Mouse (Mus musculus): ENCODE measurements around the gene Zfp408. TPM values are rescaled to one million over a fixed set of nuclear protein-coding genes. Genes with fewer than 3 reads are reported as not detected.

The Zfp408 gene
- polyA plus RNA-seq, 1 experiment from 2014 or later: 5.6 TPM

DNA sequence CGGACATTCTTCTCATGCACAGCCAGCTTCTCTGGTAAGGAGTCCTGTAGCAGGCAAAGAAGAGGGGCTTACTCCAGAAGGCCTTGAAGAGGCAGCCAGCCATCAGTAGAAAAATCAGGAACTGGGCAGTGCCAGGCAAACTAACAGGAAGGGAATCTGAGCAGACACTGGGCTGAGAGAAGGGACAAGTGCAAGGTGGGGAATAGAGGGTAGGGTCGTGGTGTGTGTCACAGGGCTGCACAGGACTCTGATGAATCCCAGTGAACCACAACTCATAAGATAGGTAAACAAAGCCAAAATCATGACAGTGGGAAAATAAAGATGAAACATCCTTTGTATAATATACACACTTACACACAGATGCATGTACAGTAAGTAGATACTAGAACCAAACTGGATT, 26.8 kb upstream of the Zfp408 start:
- no peak for ATAC-seq (ENCODE audit: insufficient read depth, low FRiP score, low TSS enrichment)
- no peak overlapping the region for H3K27ac ChIP-seq (ENCODE audit: low read depth, low read length)
- H3K9ac ChIP-seq (ENCODE audit: low read length): no peak overlapping the region
- no peaks in the 10 kb centered on the region for H3K9me3 ChIP-seq (ENCODE audit: control insufficient read depth, low read length)
- 82% methylated on average over 2 of the region's 2 CpGs for WGBS
- H3K27me3 ChIP-seq (ENCODE audit: control insufficient read depth, insufficient read depth, low read length): no peaks in the 10 kb centered on the region
- H3K4me2 ChIP-seq (ENCODE audit: low read depth): no peak overlapping the region
- peaks cover 11% of the 10 kb centered on the region for H3K36me3 ChIP-seq (ENCODE audit: control insufficient read depth, insufficient read depth, low read length)
- H3K4me3 ChIP-seq (ENCODE audit: low read depth, low read length): no peak overlapping the region
- DNase-seq (ENCODE audit: low spot score): no peak
- H3K4me1 ChIP-seq (ENCODE audit: control insufficient read depth, insufficient read depth, low read length): no peaks in the 10 kb centered on the region

DNA sequence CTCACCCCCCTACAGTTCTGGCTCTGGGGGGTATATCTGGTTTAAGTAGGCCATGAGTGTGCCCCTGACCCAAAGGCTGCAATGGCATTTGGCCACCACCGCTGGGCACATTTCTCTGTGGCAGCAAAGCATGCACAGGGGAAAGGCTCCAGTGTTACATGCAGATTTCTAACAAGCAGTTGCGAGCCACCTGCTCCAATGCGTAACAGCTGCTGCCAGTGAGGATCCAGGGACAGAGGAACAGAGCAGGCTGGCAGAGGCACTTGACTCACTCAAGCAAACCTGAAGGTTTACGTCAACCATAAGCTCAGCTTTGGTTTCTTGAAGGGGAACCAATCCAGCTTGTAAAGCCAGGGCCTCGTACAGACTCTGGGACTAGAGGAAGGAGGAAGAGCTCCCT, 25.3 kb upstream of the Zfp408 start:
- H3K9ac ChIP-seq (ENCODE audit: low read length): no peak overlapping the region
- H3K4me3 ChIP-seq (ENCODE audit: low read depth, low read length): no peak overlapping the region
- no peaks in the 10 kb centered on the region for H3K9me3 ChIP-seq (ENCODE audit: control insufficient read depth, low read length)
- no peaks in the 10 kb centered on the region for H3K4me1 ChIP-seq (ENCODE audit: control insufficient read depth, insufficient read depth, low read length)
- 95% methylated on average over 5 of the region's 5 CpGs for WGBS
- no peak overlapping the region for H3K27ac ChIP-seq (ENCODE audit: low read depth, low read length)
- H3K27me3 ChIP-seq (ENCODE audit: control insufficient read depth, insufficient read depth, low read length): no peaks in the 10 kb centered on the region
- H3K4me2 ChIP-seq (ENCODE audit: low read depth): no peak overlapping the region
- ATAC-seq (ENCODE audit: insufficient read depth, low FRiP score, low TSS enrichment) (no peak), DNase-seq (ENCODE audit: low spot score) (no peak)
- peaks cover 12% of the 10 kb centered on the region for H3K36me3 ChIP-seq (ENCODE audit: control insufficient read depth, insufficient read depth, low read length)

DNA sequence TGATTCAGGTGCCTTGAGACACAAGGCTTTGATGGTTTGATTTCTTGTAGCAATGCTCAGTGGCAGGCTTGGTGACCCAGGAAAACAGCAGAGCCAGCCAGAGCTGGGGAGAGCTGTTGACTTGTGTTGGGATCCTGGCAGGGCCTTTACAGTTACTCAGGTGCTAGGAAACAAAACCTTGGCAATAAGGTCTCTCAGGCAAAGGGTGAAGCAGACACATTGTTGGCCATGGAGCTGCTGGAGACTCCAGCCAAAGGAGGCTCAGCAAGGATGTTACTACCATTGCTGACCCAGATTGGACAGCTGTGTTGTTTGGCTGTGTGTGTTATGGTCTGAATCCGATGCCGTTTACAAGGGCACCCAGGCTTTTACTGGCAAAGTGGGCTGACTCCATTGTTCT, 24.0 kb upstream of the Zfp408 start:
- DNase-seq (ENCODE audit: low spot score) (no peak), ATAC-seq (ENCODE audit: insufficient read depth, low FRiP score, low TSS enrichment) (no peak)
- no peaks in the 10 kb centered on the region for H3K4me1 ChIP-seq (ENCODE audit: control insufficient read depth, insufficient read depth, low read length)
- no peak overlapping the region for H3K4me3 ChIP-seq (ENCODE audit: low read depth, low read length)
- H3K36me3 ChIP-seq (ENCODE audit: control insufficient read depth, insufficient read depth, low read length): peaks cover 12% of the 10 kb centered on the region
- H3K27me3 ChIP-seq (ENCODE audit: control insufficient read depth, insufficient read depth, low read length): no peaks in the 10 kb centered on the region
- no peaks in the 10 kb centered on the region for H3K9me3 ChIP-seq (ENCODE audit: control insufficient read depth, low read length)
- no peak overlapping the region for H3K27ac ChIP-seq (ENCODE audit: low read depth, low read length)
- 69% methylated on average over 2 of the region's 2 CpGs for WGBS
- no peak overlapping the region for H3K9ac ChIP-seq (ENCODE audit: low read length)
- H3K4me2 ChIP-seq (ENCODE audit: low read depth): no peak overlapping the region

DNA sequence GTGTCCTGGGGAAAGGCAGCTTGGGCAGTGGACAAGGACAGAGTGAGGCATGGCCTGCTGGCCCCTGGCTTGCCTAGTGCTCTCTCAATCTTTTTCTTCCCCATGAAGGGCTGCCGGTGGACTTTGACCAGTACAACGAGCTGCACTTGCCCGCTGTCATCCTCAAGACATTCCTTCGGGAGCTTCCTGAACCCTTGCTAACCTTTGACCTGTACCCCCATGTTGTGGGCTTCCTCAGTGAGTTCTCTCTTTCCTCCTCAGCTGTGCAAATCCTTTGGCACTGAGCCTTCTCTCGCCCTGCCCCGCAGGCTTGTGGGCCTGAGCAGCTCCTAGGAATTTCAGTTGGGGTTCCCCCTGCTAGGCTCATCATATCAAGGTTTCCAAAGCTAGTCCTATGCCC, 20.4 kb upstream of the Zfp408 start:
- Histone ChIP-seq H3K4me2 (ENCODE audit: low read depth) (no peak overlapping the region), H3K9ac (ENCODE audit: low read length) (no peak overlapping the region), H3K27me3 (ENCODE audit: control insufficient read depth, insufficient read depth, low read length) (no peaks in the 10 kb centered on the region), H3K4me3 (ENCODE audit: low read depth, low read length) (no peak overlapping the region), H3K36me3 (ENCODE audit: control insufficient read depth, insufficient read depth, low read length) (peaks cover 11% of the 10 kb centered on the region), H3K9me3 (ENCODE audit: control insufficient read depth, low read length) (no peaks in the 10 kb centered on the region), H3K27ac (ENCODE audit: low read depth, low read length) (no peak overlapping the region), H3K4me1 (ENCODE audit: control insufficient read depth, insufficient read depth, low read length) (no peaks in the 10 kb centered on the region)
- 91% methylated on average over 6 of the region's 6 CpGs for WGBS
- no peak for ATAC-seq (ENCODE audit: insufficient read depth, low FRiP score, low TSS enrichment)
- DNase-seq (ENCODE audit: low spot score): no peak

DNA sequence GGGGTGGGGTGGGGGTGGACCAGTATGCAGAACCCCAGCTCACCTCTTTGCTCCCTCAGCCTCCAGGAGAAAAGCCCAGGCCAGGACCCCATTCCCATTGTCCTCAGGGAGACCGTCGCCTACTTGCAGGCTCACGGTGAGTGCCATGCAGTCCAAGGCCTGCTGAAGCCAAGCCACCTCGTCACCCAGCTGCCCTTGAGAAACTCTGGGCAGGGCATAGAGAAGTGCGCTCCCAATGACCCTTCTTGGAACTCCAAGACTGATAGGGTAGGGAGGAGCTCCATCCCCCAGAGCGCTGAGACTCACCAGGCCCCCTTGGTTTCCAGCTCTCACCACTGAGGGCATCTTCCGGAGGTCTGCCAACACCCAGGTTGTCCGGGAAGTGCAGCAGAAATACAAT, 19.7 kb upstream of the Zfp408 start:
- DNase-seq (ENCODE audit: low spot score): no peak
- no peak overlapping the region for H3K4me3 ChIP-seq (ENCODE audit: low read depth, low read length)
- H3K36me3 ChIP-seq (ENCODE audit: control insufficient read depth, insufficient read depth, low read length): peaks cover 8% of the 10 kb centered on the region
- WGBS: 93% methylated on average over 8 of the region's 8 CpGs
- no peak overlapping the region for H3K9ac ChIP-seq (ENCODE audit: low read length)
- no peak overlapping the region for H3K27ac ChIP-seq (ENCODE audit: low read depth, low read length)
- no peaks in the 10 kb centered on the region for H3K4me1 ChIP-seq (ENCODE audit: control insufficient read depth, insufficient read depth, low read length)
- H3K27me3 ChIP-seq (ENCODE audit: control insufficient read depth, insufficient read depth, low read length): no peaks in the 10 kb centered on the region
- ATAC-seq (ENCODE audit: insufficient read depth, low FRiP score, low TSS enrichment): no peak
- no peak overlapping the region for H3K4me2 ChIP-seq (ENCODE audit: low read depth)
- H3K9me3 ChIP-seq (ENCODE audit: control insufficient read depth, low read length): no peaks in the 10 kb centered on the region

DNA sequence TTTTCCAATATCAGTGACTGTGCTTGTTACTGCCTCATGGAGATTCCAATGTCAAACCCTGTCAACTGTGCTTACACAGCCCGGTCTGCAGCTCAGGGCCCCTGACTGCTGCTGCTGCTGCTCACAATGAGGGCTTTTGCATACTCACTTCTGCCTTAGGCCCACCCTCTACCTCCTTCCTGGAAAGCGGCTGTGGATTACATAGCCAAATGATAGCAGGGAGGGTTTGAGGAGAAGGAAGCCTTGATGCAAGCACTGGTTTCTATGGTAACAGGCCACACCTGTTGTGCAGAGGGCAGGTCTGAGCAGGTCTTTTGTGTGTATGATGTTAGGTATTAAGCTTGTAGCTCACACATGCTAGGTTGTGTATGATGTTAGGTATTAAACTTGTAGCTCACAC, 18.2 kb upstream of the Zfp408 start:
- no peaks in the 10 kb centered on the region for H3K4me1 ChIP-seq (ENCODE audit: control insufficient read depth, insufficient read depth, low read length)
- peaks cover 4% of the 10 kb centered on the region for H3K36me3 ChIP-seq (ENCODE audit: control insufficient read depth, insufficient read depth, low read length)
- no peaks in the 10 kb centered on the region for H3K27me3 ChIP-seq (ENCODE audit: control insufficient read depth, insufficient read depth, low read length)
- H3K9ac ChIP-seq (ENCODE audit: low read length): no peak overlapping the region
- DNase-seq (ENCODE audit: low spot score) (no peak), ATAC-seq (ENCODE audit: insufficient read depth, low FRiP score, low TSS enrichment) (no peak)
- H3K27ac ChIP-seq (ENCODE audit: low read depth, low read length): no peak overlapping the region
- 83% methylated on average over 2 of the region's 2 CpGs for WGBS
- no peak overlapping the region for H3K4me3 ChIP-seq (ENCODE audit: low read depth, low read length)
- no peak overlapping the region for H3K4me2 ChIP-seq (ENCODE audit: low read depth)
- H3K9me3 ChIP-seq (ENCODE audit: control insufficient read depth, low read length): no peaks in the 10 kb centered on the region

DNA sequence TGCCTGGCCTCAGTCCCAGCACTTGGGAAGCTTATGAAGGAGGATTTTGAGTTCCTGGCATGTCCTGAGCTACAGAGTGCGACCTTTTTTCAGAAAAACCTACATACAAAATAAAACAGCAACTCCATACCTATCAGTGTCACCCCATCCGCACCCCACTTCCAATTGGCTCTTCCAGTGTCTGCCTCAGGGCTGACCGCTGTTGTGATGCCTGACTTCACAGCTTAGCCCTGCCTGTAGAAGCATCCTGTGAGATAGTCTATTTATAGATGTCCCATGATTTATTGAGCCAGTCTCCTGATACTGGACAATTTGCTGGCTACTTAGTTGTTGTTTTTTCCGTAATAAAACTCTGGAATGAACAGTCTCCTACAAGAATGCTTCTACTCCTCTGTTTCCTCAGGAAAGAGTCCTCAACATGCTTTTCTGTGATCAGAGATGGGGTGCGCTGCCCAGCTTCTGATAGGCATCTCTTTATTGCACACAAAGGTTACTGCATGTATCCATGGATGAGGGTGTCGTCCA, 16.9 kb upstream of the Zfp408 start:
- WGBS: 93% methylated on average over 6 of the region's 6 CpGs
- H3K27ac ChIP-seq (ENCODE audit: low read depth, low read length): no peak overlapping the region
- no peak for DNase-seq (ENCODE audit: low spot score)
- peaks cover 4% of the 10 kb centered on the region for H3K36me3 ChIP-seq (ENCODE audit: control insufficient read depth, insufficient read depth, low read length)
- no peaks in the 10 kb centered on the region for H3K4me1 ChIP-seq (ENCODE audit: control insufficient read depth, insufficient read depth, low read length)
- H3K4me2 ChIP-seq (ENCODE audit: low read depth): no peak overlapping the region
- no peak for ATAC-seq (ENCODE audit: insufficient read depth, low FRiP score, low TSS enrichment)
- no peak overlapping the region for H3K9ac ChIP-seq (ENCODE audit: low read length)
- no peaks in the 10 kb centered on the region for H3K27me3 ChIP-seq (ENCODE audit: control insufficient read depth, insufficient read depth, low read length)
- no peak overlapping the region for H3K4me3 ChIP-seq (ENCODE audit: low read depth, low read length)
- H3K9me3 ChIP-seq (ENCODE audit: control insufficient read depth, low read length): no peaks in the 10 kb centered on the region

DNA sequence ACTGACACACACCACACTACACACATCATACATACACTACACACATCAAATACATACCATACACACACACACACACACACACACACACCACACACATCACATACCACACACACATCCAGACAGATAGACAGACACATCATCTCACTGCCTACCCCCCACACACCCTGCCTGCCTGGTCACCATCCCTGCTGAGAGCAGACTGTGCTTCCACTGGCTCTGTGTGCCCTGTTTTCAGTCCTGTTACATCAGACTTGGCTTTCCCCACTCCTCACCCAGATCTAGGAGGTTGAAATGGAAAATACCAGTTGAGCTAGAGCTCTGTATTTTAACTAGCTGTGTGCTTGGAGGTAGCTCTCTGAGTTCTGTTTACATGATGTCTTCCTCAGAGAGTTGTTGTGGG, 15.2 kb upstream of the Zfp408 start:
- Histone ChIP-seq H3K9ac (ENCODE audit: low read length) (no peak overlapping the region), H3K36me3 (ENCODE audit: control insufficient read depth, insufficient read depth, low read length) (peaks cover 2% of the 10 kb centered on the region)
- ATAC-seq (ENCODE audit: insufficient read depth, low FRiP score, low TSS enrichment): no peak

DNA sequence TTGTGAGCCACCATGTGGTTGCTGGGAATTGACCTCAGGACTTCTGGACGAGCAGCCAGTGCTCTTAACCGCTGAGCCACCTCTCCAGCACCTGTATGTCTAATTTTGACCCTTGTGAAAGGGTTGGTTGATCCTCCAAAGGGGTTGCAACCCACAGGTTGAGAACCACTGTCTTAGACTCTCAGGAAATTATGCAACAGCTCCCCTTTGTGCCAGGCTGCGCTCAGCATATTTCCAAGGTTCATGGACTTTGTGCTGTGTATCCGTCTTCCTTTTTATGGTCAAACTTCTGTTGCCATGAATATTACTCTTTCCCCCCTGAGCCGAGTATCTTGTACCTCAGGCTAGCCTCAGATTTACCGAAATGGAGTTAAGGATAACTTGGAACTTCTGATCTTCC, 11.4 kb upstream of the Zfp408 start:
- no peaks in the 10 kb centered on the region for H3K9me3 ChIP-seq (ENCODE audit: control insufficient read depth, low read length)
- ATAC-seq (ENCODE audit: insufficient read depth, low FRiP score, low TSS enrichment): no peak
- H3K4me2 ChIP-seq (ENCODE audit: low read depth): no peak overlapping the region
- WGBS: 92% methylated on average over 6 of the region's 6 CpGs
- no peak for DNase-seq (ENCODE audit: low spot score)
- H3K27ac ChIP-seq (ENCODE audit: low read depth, low read length): no peak overlapping the region
- no peak overlapping the region for H3K9ac ChIP-seq (ENCODE audit: low read length)
- no peaks in the 10 kb centered on the region for H3K4me1 ChIP-seq (ENCODE audit: control insufficient read depth, insufficient read depth, low read length)
- no peaks in the 10 kb centered on the region; the same call in none of the 2 replicates for H3K36me3 ChIP-seq (ENCODE audit: control insufficient read depth, insufficient read depth, low read length)
- no peaks in the 10 kb centered on the region for H3K27me3 ChIP-seq (ENCODE audit: control insufficient read depth, insufficient read depth, low read length)
- no peak overlapping the region for H3K4me3 ChIP-seq (ENCODE audit: low read depth, low read length)

More for the DNA sequence above, 15.2 kb upstream of the Zfp408 start:
- no peak overlapping the region for H3K4me2 ChIP-seq (ENCODE audit: low read depth)
- no peaks in the 10 kb centered on the region for H3K9me3 ChIP-seq (ENCODE audit: control insufficient read depth, low read length)
- H3K4me3 ChIP-seq (ENCODE audit: low read depth, low read length): no peak overlapping the region
- DNase-seq (ENCODE audit: low spot score): no peak
- H3K4me1 ChIP-seq (ENCODE audit: control insufficient read depth, insufficient read depth, low read length): no peaks in the 10 kb centered on the region
- H3K27me3 ChIP-seq (ENCODE audit: control insufficient read depth, insufficient read depth, low read length): no peaks in the 10 kb centered on the region
- no peak overlapping the region for H3K27ac ChIP-seq (ENCODE audit: low read depth, low read length)
